Mouse (Mus musculus) kidney, postnatal 0 days (tissue): ENCODE data around the gene Epha10. TPM values are rescaled to one million over a fixed set of nuclear protein-coding genes. Genes with fewer than 3 reads are reported as not detected.

Experiments
- ATAC-seq: fragments of 200-750 bp; cut with Nextera tagmentation; replicated peaks from 2 replicates; pipeline ENCODE4 v1.8.0; 2017; ENCODE audit warnings: low read depth, moderate number of reproducible peaks, moderate TSS enrichment, moderate library complexity; ENCODE audit not compliant: low FRiP score
- DNase-seq: peaks from one replicate; pipeline ENCODE4 v3.0.0-alpha.2; 2016; ENCODE audit warnings: low spot score
- H3K27ac ChIP-seq: fragments of 300-500 bp; sonication (generic); 2 replicates; pipeline ENCODE4 v1.5.1; 2014; ENCODE audit warnings: mild to moderate bottlenecking
- H3K27me3 ChIP-seq: fragments of 300-500 bp; sonication (generic); 2 replicates; pipeline ENCODE4 v1.6.1; 2014; ENCODE audit warnings: low read length, mixed read lengths; ENCODE audit not compliant: insufficient read depth
- H3K36me3 ChIP-seq: fragments of 300-500 bp; sonication (generic); 2 replicates; pipeline ENCODE4 v1.6.1; 2014; ENCODE audit warnings: low read length, mixed read lengths; ENCODE audit not compliant: insufficient read depth
- H3K4me1 ChIP-seq: fragments of 300-500 bp; sonication (generic); replicated peaks from 2 replicates; pipeline ENCODE4 v1.6.1; 2014; ENCODE audit warnings: antibody characterized with exemption, low read length, mixed read lengths; ENCODE audit not compliant: insufficient read depth
- H3K4me2 ChIP-seq: fragments of 300-500 bp; sonication (generic); 2 replicates; pipeline ENCODE4 v1.6.1; 2014; ENCODE audit warnings: mild to moderate bottlenecking, low read length, moderate library complexity, mixed read lengths
- H3K4me3 ChIP-seq: fragments of 300-500 bp; sonication (generic); replicated peaks from 2 replicates; pipeline ENCODE4 v1.5.1; 2014; ENCODE audit warnings: low read depth, low read length
- H3K9ac ChIP-seq: fragments of 300-500 bp; sonication (generic); 2 replicates; pipeline ENCODE4 v1.6.1; 2014; ENCODE audit warnings: low read depth, low read length
- H3K9me3 ChIP-seq: fragments of 300-500 bp; sonication (generic); replicated peaks from 2 replicates; pipeline ENCODE4 v1.6.1; 2016; ENCODE audit warnings: low read length, inconsistent platforms, mixed read lengths
- CTCF ChIP-seq: IDR thresholded peaks from 2 replicates; pipeline ENCODE4 v1.5.1; 2016; ENCODE audit warnings: antibody characterized with exemption, low read depth, mild to moderate bottlenecking, moderate library complexity
- WGBS: fragments of 180-500 bp; shearing (Covaris S2); extraction: QIAGEN DNeasy Blood & Tissue Kit; methylation state at CpG from one replicate; pipeline ENCODE4 v1.1.7; 2014; 5-methylcytosine and 5-hydroxymethylcytosine counted together
- polyA plus RNA-seq: library from polyadenylated mRNA; unstranded; fragments of >200 nt; fragmentation: Nextera tagmentation; extraction: Ambion mirVana; gene quantifications from 2 replicates; pipeline ENCODE4 v1.2.1, GENCODE M21; 2015

Gene Epha10
- polyA plus RNA-seq, 1 experiment from 2014 or later = not detected

DNA sequence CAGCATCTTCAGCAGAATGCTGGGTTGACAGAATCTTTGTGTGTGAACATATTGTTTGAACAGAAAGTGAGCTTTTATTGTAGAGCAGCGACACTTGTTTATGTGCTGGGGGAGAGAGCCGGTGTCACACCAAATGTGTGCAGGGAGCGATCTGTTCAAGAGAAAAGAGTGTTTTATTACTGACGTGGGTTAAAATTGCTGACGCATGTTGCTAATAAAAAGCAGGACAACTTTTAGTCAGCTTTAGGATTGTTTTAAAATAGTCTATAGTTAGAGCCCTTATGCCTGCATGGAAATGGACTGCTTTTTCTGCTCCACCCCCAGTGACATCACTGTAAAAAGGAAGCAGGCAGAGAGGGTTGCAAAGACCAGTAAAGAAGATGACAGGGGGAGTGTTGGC, 10.1 kb downstream of the Epha10 start:
- Histone ChIP-seq H3K27ac (no peak overlapping the region), H3K4me3 (no peak overlapping the region), H3K27me3 (peaks cover 21% of the 10 kb centered on the region), H3K9me3 (no peaks in the 10 kb centered on the region), H3K9ac (no peak overlapping the region), H3K36me3 (no peaks in the 10 kb centered on the region), H3K4me2 (no peak overlapping the region), H3K4me1 (no peaks in the 10 kb centered on the region)
- DNase-seq (no peak), ATAC-seq (no peak)
- 63% methylated on average over 5 of the region's 5 CpGs for WGBS
- TF ChIP-seq CTCF = no peak

DNA sequence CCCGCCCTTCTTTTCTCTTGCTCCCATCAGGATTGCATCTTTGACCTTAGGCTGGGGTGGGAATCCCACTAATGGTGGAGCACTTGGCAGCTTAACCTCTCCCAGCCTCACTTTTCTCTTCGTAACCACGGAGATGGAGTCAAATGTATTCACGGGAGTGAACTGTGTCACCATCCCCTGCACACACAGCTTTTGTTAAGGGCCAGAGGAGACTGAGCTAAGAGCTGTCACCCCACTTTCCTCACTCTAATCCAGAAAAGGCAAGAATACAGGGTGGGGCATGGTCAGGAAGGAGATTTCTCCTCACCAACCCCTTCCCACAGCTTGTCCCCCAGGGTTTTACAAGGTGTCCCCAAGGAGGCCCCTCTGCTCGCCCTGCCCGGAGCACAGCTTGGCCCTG, 13.1 kb downstream of the Epha10 start:
- H3K4me1 ChIP-seq = no peaks in the 10 kb centered on the region
- peaks cover 25% of the 10 kb centered on the region for H3K27me3 ChIP-seq
- H3K9ac ChIP-seq = no peak overlapping the region
- no peaks in the 10 kb centered on the region for H3K9me3 ChIP-seq
- no peak overlapping the region for H3K4me2 ChIP-seq
- TF ChIP-seq CTCF = no peak
- no peak overlapping the region for H3K4me3 ChIP-seq
- H3K36me3 ChIP-seq = no peaks in the 10 kb centered on the region
- DNase-seq = no peak
- 29% methylated on average over 6 of the region's 6 CpGs for WGBS
- no peak overlapping the region for H3K27ac ChIP-seq
- no peak for ATAC-seq

DNA sequence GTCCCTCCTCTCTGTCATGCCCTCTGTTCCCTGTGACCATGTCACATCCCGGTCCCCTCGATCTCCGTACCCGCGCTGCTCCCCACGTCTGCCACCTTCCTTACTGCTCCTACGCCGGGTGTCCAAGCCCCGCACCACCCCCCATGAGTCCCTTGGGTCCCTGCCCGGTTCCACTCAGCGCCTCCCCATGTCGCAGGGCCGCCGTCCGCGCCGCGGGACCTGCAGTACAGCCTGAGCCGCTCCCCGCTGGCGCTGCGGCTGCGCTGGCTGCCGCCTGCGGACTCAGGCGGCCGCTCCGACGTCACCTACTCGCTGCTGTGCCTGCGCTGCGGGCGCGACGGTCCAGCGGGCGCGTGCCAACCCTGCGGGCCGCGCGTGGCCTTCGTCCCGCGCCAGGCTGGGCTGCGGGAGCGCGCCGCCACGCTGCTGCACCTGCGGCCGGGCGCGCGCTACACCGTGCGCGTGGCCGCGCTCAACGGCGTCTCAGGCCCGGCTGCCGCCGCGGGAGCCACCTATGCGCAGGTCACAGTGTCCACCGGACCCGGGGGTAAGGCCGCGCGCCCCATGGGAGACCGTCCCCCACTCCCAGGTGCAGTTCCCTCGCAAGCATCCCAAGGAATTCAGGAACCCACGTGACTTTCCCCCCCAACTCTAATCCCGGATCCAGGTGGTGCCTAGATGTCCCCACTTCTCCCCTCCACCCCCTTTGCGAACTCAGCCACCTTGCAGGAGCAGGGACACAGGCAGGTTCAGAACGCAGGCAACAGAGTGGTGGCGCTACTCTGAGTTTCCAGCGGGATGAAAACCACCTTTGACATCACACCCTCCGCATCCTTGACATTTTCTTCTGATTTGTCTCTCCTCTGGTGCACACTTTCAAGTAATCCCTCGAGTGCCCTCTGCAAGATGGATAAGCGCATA, 14.1 kb downstream of the Epha10 start:
- H3K9me3 ChIP-seq = no peaks in the 10 kb centered on the region
- no peak overlapping the region for H3K27ac ChIP-seq
- no peak for DNase-seq
- WGBS = 2% methylated on average over 75 of the region's 83 CpGs
- TF ChIP-seq CTCF = no peak
- ATAC-seq = 0 out of 2 replicates have a peak, but pooled peaks have one; percentile 36
- H3K27me3 ChIP-seq = peaks cover 25% of the 10 kb centered on the region
- no peak overlapping the region for H3K9ac ChIP-seq
- no peaks in the 10 kb centered on the region for H3K36me3 ChIP-seq
- H3K4me3 ChIP-seq = peak overlapping the region; percentile 35
- H3K4me2 ChIP-seq = peak overlapping the region; percentile 70
- H3K4me1 ChIP-seq = no peaks in the 10 kb centered on the region

DNA sequence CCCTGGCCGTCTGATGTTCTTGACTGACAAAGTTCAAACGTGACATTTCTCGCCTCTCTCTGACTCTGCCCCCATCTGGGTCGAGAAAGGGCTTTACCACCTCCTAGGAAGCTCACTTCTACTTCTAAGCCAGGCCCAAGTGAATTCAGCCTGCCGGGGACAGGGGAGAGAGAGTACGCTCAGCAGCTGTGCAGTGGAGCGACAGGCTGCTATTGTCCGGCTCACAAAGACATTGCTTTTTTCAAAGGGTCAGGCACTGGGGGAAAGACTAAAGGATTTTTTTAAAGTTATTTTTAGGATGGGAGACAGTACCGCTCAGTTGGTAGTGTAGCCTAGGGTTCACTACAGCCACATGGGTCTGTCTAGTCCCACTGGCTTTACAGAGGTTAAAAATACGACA, 17.7 kb downstream of the Epha10 start:
- Histone ChIP-seq H3K27ac (no peak overlapping the region), H3K27me3 (peaks cover 24% of the 10 kb centered on the region), H3K9me3 (no peaks in the 10 kb centered on the region), H3K9ac (no peak overlapping the region), H3K36me3 (no peaks in the 10 kb centered on the region), H3K4me1 (no peaks in the 10 kb centered on the region), H3K4me3 (no peak overlapping the region), H3K4me2 (no peak overlapping the region)
- ATAC-seq = no peak
- TF ChIP-seq CTCF = no peak
- DNase-seq = no peak
- 52% methylated on average over 10 of the region's 10 CpGs for WGBS

DNA sequence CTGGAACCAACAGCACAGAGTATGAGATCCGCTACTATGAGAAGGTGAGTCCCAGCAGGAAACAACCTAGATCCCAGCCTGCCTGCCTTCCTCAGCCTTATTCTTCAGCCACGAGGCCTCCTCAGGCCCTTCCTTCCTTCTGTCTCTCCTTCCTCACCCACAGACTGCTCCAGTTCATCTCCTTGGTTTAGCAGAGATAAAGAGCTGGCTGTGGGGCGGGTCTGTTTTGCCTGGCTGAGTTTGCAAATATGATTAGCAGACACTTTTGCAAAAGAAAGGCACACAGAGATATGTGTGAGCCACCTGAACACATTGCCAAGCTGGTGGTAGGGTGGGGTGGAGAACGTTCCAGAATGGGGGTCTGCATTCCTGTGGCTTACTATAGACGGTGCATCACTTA, 19.2 kb downstream of the Epha10 start:
- WGBS = 60% methylated on average over 5 of the region's 5 CpGs
- DNase-seq (no peak), ATAC-seq (no peak)
- Histone ChIP-seq H3K4me1 (no peaks in the 10 kb centered on the region), H3K27me3 (peaks cover 9% of the 10 kb centered on the region), H3K36me3 (no peaks in the 10 kb centered on the region), H3K27ac (no peak overlapping the region), H3K4me2 (no peak overlapping the region), H3K9me3 (no peaks in the 10 kb centered on the region), H3K9ac (no peak overlapping the region), H3K4me3 (no peak overlapping the region)
- TF ChIP-seq CTCF = no peak

DNA sequence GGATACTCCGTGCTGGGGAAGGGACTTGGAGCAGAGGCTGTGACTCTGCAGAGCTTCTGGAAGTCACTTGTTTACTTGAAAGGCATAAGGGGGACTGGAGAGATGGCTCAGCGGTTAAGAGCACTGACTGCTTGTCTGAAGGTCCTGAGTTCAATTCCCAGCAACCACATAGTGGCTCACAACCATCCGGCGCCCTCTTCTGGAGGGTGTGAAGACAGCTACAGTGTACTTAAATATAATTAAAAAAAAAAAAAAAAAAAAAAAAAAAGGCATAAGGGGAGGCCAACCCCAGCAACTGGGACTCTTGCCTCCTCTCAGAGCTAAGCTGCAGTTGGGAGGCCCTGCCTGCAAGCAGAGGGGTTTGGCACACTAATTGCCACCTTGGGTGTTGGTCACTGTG, 24.7 kb downstream of the Epha10 start:
- Histone ChIP-seq H3K27ac (no peak overlapping the region), H3K9me3 (no peaks in the 10 kb centered on the region), H3K9ac (no peak overlapping the region), H3K27me3 (no peaks in the 10 kb centered on the region), H3K4me2 (no peak overlapping the region), H3K4me3 (no peak overlapping the region), H3K36me3 (no peaks in the 10 kb centered on the region), H3K4me1 (0 out of 2 replicates have a peak, but pooled peaks cover 8% of the 10 kb centered on the region)
- DNase-seq (no peak), ATAC-seq (no peak)
- peak; percentile 27 for TF ChIP-seq CTCF
- WGBS = 70% methylated on average over 4 of the region's 4 CpGs
